Mouse (Mus musculus) stomach, postnatal 0 days (tissue): ENCODE measurements around the gene Cpne5. TPM values are rescaled to one million over a fixed set of nuclear protein-coding genes. Genes with fewer than 3 reads are reported as not detected.
"Not testable (repeated sequence)": the region's sequence is repeated elsewhere in the genome, so short reads cannot be mapped to it uniquely, and the experiment has no call there.

Experiments
- ATAC-seq: fragments of 200-750 bp; cut with Nextera tagmentation; 2 replicates; pipeline ENCODE4 v1.8.0; 2017; ENCODE audit not compliant: low FRiP score, low TSS enrichment
- DNase-seq: peaks from one replicate; pipeline ENCODE4 v3.0.0-alpha.2; 2016; ENCODE audit warnings: low spot score
- H3K27ac ChIP-seq: fragments of 300-500 bp; sonication (generic); replicated peaks from 2 replicates; pipeline ENCODE4 v1.5.1; 2014; ENCODE audit warnings: mild to moderate bottlenecking, control low read depth
- H3K27me3 ChIP-seq: fragments of 300-500 bp; sonication (generic); 2 replicates; pipeline ENCODE4 v1.6.1; 2014; ENCODE audit warnings: low read length; ENCODE audit not compliant: control insufficient read depth, insufficient read depth
- H3K36me3 ChIP-seq: fragments of 300-500 bp; sonication (generic); 2 replicates; pipeline ENCODE4 v1.6.1; 2014; ENCODE audit warnings: low read length, mixed read lengths; ENCODE audit not compliant: control insufficient read depth, insufficient read depth
- H3K4me1 ChIP-seq: fragments of 300-500 bp; sonication (generic); replicated peaks from 2 replicates; pipeline ENCODE4 v1.6.1; 2014; ENCODE audit warnings: antibody characterized with exemption; ENCODE audit not compliant: control insufficient read depth, insufficient read depth
- H3K4me2 ChIP-seq: fragments of 300-500 bp; sonication (generic); replicated peaks from 2 replicates; pipeline ENCODE4 v1.6.1; 2014; ENCODE audit warnings: low read depth, mild to moderate bottlenecking, control low read depth, moderate library complexity
- H3K4me3 ChIP-seq: fragments of 300-500 bp; sonication (generic); 2 replicates; pipeline ENCODE4 v1.5.1; 2014; ENCODE audit warnings: low read depth, low read length, control low read depth
- H3K9ac ChIP-seq: fragments of 300-500 bp; sonication (generic); 2 replicates; pipeline ENCODE4 v1.6.1; 2014; ENCODE audit warnings: mild to moderate bottlenecking, low read length, control low read depth, mixed read lengths
- H3K9me3 ChIP-seq: fragments of 300-500 bp; sonication (generic); 2 replicates; pipeline ENCODE4 v1.6.1; 2016; ENCODE audit warnings: low read length; ENCODE audit not compliant: control insufficient read depth
- CTCF ChIP-seq: IDR thresholded peaks from 2 replicates; pipeline ENCODE4 v1.5.1; 2016; ENCODE audit warnings: antibody characterized with exemption, low read depth, mild to moderate bottlenecking, moderate library complexity
- EP300 ChIP-seq: optimal IDR thresholded peaks from 2 replicates; pipeline ENCODE3; 2016; ENCODE audit warnings: antibody characterized with exemption
- WGBS: fragments of 180-500 bp; shearing (Covaris S2); extraction: QIAGEN DNeasy Blood & Tissue Kit; methylation state at CpG from one replicate; pipeline ENCODE4 v1.1.7; 2014; 5-methylcytosine and 5-hydroxymethylcytosine counted together
- polyA plus RNA-seq: library from polyadenylated mRNA; unstranded; fragments of >200 nt; fragmentation: Nextera tagmentation; extraction: Ambion mirVana; gene quantifications from 2 replicates; pipeline ENCODE4 v1.2.1, GENCODE M21; 2015

Gene Cpne5
- polyA plus RNA-seq, 1 experiment from 2014 or later, result 4.8 TPM

GRCm38 (mm10) chr17:29118057-29118456 is 119.9 kb downstream of the Cpne5 start:
- no peak for ATAC-seq
- DNase-seq, result no peak
- WGBS, result 31% methylated on average over 5 of the region's 5 CpGs
- Histone ChIP-seq H3K9me3 (no peaks in the 10 kb centered on the region), H3K9ac (no peak overlapping the region), H3K4me3 (no peak overlapping the region), H3K36me3 (no peaks in the 10 kb centered on the region), H3K27ac (no peak overlapping the region), H3K4me2 (no peak overlapping the region), H3K27me3 (no peaks in the 10 kb centered on the region), H3K4me1 (no peaks in the 10 kb centered on the region; the same call in 1 of the 2 replicates)
- TF ChIP-seq EP300 (no peak), CTCF (no peak)

GRCm38 (mm10) chr17:29117006-29117648 is 120.8 kb downstream of the Cpne5 start:
- H3K27me3 ChIP-seq, result no peaks in the 10 kb centered on the region
- no peak overlapping the region for H3K4me2 ChIP-seq
- TF ChIP-seq CTCF, result no peak
- no peak for TF ChIP-seq EP300

GRCm38 (mm10) chr17:29116023-29116422 is 121.9 kb downstream of the Cpne5 start:
- no peak overlapping the region for H3K27ac ChIP-seq
- DNase-seq (peak; percentile 32), ATAC-seq (0 out of 2 replicates have a peak, but pooled peaks have one; percentile 41)
- no peak overlapping the region for H3K4me2 ChIP-seq
- no peak overlapping the region for H3K4me3 ChIP-seq
- no peaks in the 10 kb centered on the region for H3K36me3 ChIP-seq
- H3K27me3 ChIP-seq, result no peaks in the 10 kb centered on the region
- H3K4me1 ChIP-seq, result no peaks in the 10 kb centered on the region
- WGBS, result 55% methylated on average over 12 of the region's 12 CpGs
- no peaks in the 10 kb centered on the region for H3K9me3 ChIP-seq
- no peak for TF ChIP-seq CTCF
- no peak for TF ChIP-seq EP300
- H3K9ac ChIP-seq, result no peak overlapping the region

More at GRCm38 (mm10) chr17:29117006-29117648, 120.8 kb downstream of the Cpne5 start:
- Histone ChIP-seq H3K4me3 (no peak overlapping the region), H3K36me3 (no peaks in the 10 kb centered on the region), H3K4me1 (no peaks in the 10 kb centered on the region), H3K27ac (no peak overlapping the region), H3K9me3 (no peaks in the 10 kb centered on the region), H3K9ac (no peak overlapping the region)
- ATAC-seq (peak; percentile 51), DNase-seq (no peak)
- 63% methylated on average over 8 of the region's 8 CpGs for WGBS

- Histone ChIP-seq H3K36me3 (no peaks in the 10 kb centered on the region), H3K4me3 (no peak within 1 kb of the TSS), H3K27me3 (no peaks in the 10 kb centered on the region), H3K4me2 (no peak within 1 kb of the TSS), H3K9me3 (no peaks in the 10 kb centered on the region), H3K9ac (no peak within 1 kb of the TSS), H3K4me1 (no peaks in the 10 kb centered on the region), H3K27ac (no peak within 1 kb of the TSS)
- TF ChIP-seq EP300 (no peak), CTCF (no peak)
- DNase-seq, result no peak
- ATAC-seq, result no peak
- 79% methylated on average over 13 of the region's 13 CpGs for WGBS
Observed at GRCm38 (mm10) chr17:29113591-29114352, 124.2 kb downstream of the Cpne5 start, which contains the start of gene Rab44. TSS of gene Rab44 (plus strand) at chr17:29114145.

GRCm38 (mm10) chr17:29111332-29111731 is 126.6 kb downstream of the Cpne5 start:
- TF ChIP-seq EP300 (no peak), CTCF (no peak)
- Histone ChIP-seq H3K36me3 (no peaks in the 10 kb centered on the region), H3K4me3 (no peak overlapping the region), H3K27me3 (no peaks in the 10 kb centered on the region), H3K4me2 (no peak overlapping the region), H3K4me1 (no peaks in the 10 kb centered on the region), H3K9me3 (no peaks in the 10 kb centered on the region), H3K9ac (no peak overlapping the region), H3K27ac (no peak overlapping the region)
- DNase-seq, result no peak
- no peak for ATAC-seq
- WGBS, result 80% methylated on average over 5 of the region's 5 CpGs

GRCm38 (mm10) chr17:29110356-29110755 is 127.6 kb downstream of the Cpne5 start:
- not testable (repeated sequence) for DNase-seq, H3K9ac ChIP-seq, H3K9me3 ChIP-seq, H3K27ac ChIP-seq, H3K27me3 ChIP-seq, H3K4me1 ChIP-seq, H3K4me3 ChIP-seq, ATAC-seq, H3K4me2 ChIP-seq, H3K36me3 ChIP-seq
- WGBS, result 76% methylated on average over 6 of the region's 6 CpGs

Other genes starting within 250 kb of the Cpne5 start
- gene Stk38, start 230.2 kb downstream of the Cpne5 start, polyA plus RNA-seq, result 64.8 and 68.7 TPM in 2 replicates
- gene Srsf3, start 205.5 kb downstream of the Cpne5 start, polyA plus RNA-seq, result 279 and 305 TPM in 2 replicates
- gene Cdkn1a, start 147.2 kb downstream of the Cpne5 start, polyA plus RNA-seq, result 484 and 502 TPM in 2 replicates
- gene Rab44, start 124.0 kb downstream of the Cpne5 start, polyA plus RNA-seq, result 1.4 and 2.2 TPM in 2 replicates
- 64.6 and 65.9 TPM in 2 replicates for gene Ppil1, start 26.0 kb upstream of the Cpne5 start, polyA plus RNA-seq
- gene BC004004, start 30.6 kb upstream of the Cpne5 start, polyA plus RNA-seq, result 91.2 and 97.2 TPM in 2 replicates
- gene Pi16, start 79.5 kb upstream of the Cpne5 start, polyA plus RNA-seq, result 1.3 TPM in 2 replicates
- 189 and 201 TPM in 2 replicates for gene Mtch1, start 109.8 kb upstream of the Cpne5 start, polyA plus RNA-seq
- gene Fgd2, start 122.7 kb upstream of the Cpne5 start, polyA plus RNA-seq, result 5.9 and 8.2 TPM in 2 replicates